Mouse (Mus musculus) heart, embryonic 12.5 days (tissue): ENCODE data around the gene Morf4l1. TPM values are rescaled to one million over a fixed set of nuclear protein-coding genes. Genes with fewer than 3 reads are reported as not detected.

ENCODE experiments used
- ATAC-seq: fragments of 200-750 bp; cut with Nextera tagmentation; 2 replicates; pipeline ENCODE4 v1.8.0; 2017; ENCODE audit warnings: moderate TSS enrichment, moderate library complexity; ENCODE audit not compliant: insufficient number of reproducible peaks, low FRiP score
- H3K27ac ChIP-seq: fragments of 300-500 bp; sonication (generic); 2 replicates; pipeline ENCODE4 v1.5.1; 2016; ENCODE audit warnings: mild to moderate bottlenecking, moderate library complexity; ENCODE audit not compliant: poor library complexity, severe bottlenecking
- H3K27me3 ChIP-seq: fragments of 300-500 bp; sonication (generic); replicated peaks from 2 replicates; pipeline ENCODE4 v1.6.1; 2016; ENCODE audit warnings: mild to moderate bottlenecking, moderate library complexity
- H3K36me3 ChIP-seq: fragments of 300-500 bp; sonication (generic); 2 replicates; pipeline ENCODE4 v1.6.1; 2016; ENCODE audit warnings: mild to moderate bottlenecking, moderate library complexity
- H3K4me1 ChIP-seq: fragments of 300-500 bp; sonication (generic); replicated peaks from 2 replicates; pipeline ENCODE4 v1.6.1; 2016; ENCODE audit warnings: mild to moderate bottlenecking
- H3K4me2 ChIP-seq: fragments of 300-500 bp; sonication (generic); 2 replicates; pipeline ENCODE4 v1.6.1; 2016; ENCODE audit warnings: mild to moderate bottlenecking, moderate library complexity
- H3K4me3 ChIP-seq: fragments of 300-500 bp; sonication (generic); 2 replicates; pipeline ENCODE4 v1.5.1; 2016; ENCODE audit warnings: mild to moderate bottlenecking
- H3K9ac ChIP-seq: fragments of 300-500 bp; sonication (generic); 2 replicates; pipeline ENCODE4 v1.6.1; 2016; ENCODE audit warnings: mild to moderate bottlenecking, moderate library complexity
- H3K9me3 ChIP-seq: fragments of 300-500 bp; sonication (generic); replicated peaks from 2 replicates; pipeline ENCODE4 v1.6.1; 2016; ENCODE audit warnings: mild to moderate bottlenecking, moderate library complexity
- WGBS: fragments of 180-500 bp; shearing (Covaris S2); methylation state at CpG from one replicate; pipeline ENCODE4 v1.1.7; 2016; 5-methylcytosine and 5-hydroxymethylcytosine counted together
- polyA plus RNA-seq: library from polyadenylated mRNA; unstranded; fragments of >200 nt; fragmentation: Nextera tagmentation; extraction: Ambion mirVana; gene quantifications from 2 replicates; pipeline ENCODE4 v1.2.1, GENCODE M21; 2016

Gene Morf4l1
- polyA plus RNA-seq, 1 experiment from 2014 or later = 385 TPM

DNA sequence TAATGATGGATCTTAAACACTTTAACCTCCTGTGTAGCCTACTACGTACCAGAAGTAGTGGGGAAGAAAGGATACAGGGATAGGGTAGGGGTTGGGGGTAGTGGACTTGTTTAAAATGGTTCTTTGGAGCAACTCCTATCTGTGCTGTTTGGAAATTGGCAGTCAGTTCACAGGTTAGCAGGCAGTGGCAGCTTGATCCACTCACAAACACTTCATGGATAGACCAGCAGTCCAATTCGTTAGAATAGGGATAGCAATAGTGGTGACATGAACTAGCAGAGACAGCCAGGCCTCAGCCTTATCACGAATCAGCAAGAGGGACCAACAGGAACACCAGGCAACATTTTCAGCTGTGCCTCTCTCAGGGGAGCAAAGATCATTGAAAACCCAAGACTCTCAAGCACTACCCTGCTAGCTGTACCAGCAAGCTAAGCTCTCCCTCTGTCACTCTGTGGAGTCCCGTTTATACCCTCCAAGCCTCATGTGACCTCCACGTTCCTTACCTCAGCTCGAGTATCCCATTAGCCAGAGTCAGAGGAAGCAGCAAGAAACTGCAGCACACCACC is 14.1 kb upstream of the Morf4l1 start:
- Histone ChIP-seq H3K4me3 (no peak overlapping the region), H3K36me3 (no peaks in the 10 kb centered on the region), H3K27ac (no peak overlapping the region), H3K9ac (no peak overlapping the region), H3K9me3 (0 out of 2 replicates have a peak, but pooled peaks cover 3% of the 10 kb centered on the region), H3K4me2 (no peak overlapping the region), H3K4me1 (peaks cover 18% of the 10 kb centered on the region), H3K27me3 (no peaks in the 10 kb centered on the region)
- no peak for ATAC-seq
- WGBS = 57% methylated on average over 6 of the region's 6 CpGs

DNA sequence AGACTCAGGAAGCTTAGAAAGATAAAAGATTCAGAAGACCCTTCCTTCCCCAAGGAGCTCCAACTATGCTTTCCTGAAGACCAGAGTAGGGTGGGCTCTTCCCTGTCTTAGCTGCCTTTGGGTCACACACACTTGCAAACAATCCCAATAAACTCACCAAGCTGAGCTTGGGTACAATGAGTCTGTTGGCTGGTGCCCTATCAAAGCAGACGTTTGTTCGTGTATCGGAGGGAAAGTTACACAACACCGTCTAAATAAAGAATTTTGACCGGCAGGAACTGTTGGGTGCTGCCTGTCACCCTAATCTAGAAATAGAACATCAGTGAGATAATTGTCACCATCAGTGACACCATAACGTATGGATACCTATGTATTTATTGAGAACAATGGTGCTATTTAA is 12.6 kb upstream of the Morf4l1 start:
- ATAC-seq = no peak
- no peak overlapping the region for H3K27ac ChIP-seq
- 44% methylated on average over 6 of the region's 6 CpGs for WGBS

DNA sequence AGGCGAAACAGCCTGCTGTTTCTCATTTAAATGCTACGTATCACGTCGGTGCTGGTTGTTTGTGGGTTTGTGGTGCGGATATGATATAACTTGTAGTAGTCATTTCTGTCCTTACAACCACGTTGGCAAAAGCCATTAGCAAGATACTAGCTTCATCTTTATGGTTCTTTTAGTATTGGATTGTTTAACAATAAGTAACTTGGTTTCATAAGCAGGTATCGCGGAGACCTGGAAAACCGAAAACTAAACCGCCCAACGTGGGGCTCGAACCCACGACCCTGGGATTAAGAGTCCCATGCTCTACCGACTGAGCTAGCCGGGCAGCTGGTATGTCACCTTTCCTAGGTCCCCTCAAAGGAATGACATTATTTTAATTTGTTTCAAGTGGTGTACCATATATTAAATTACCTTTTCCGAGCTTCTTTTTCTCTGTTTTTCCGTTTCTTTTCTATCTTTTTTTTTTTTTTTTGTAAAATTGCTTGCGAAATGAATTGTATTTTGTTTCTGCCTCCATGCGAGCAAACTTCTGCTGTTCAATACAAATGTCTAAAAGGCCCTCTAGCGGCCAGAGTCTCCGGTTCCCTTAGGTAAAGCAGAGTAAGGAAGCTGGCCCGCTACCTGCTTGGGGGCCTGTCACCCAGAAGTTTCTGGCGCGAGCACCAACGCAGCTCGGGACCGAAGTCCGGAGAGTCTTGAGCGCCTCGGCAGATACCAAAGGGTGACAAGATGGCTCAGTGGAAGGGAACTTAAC is 11.9 kb upstream of the Morf4l1 start:
- H3K36me3 ChIP-seq = no peaks in the 10 kb centered on the region
- peak overlapping the region; percentile 32; the same call in 1 of the 2 replicates for H3K9ac ChIP-seq
- peak; percentile 74 for ATAC-seq
- H3K4me1 ChIP-seq = peaks cover 13% of the 10 kb centered on the region
- peak overlapping the region; percentile 64 for H3K4me2 ChIP-seq
- no peaks in the 10 kb centered on the region for H3K27me3 ChIP-seq
- WGBS = 3% methylated on average over 30 of the region's 30 CpGs
- H3K27ac ChIP-seq = no peak overlapping the region
- peak overlapping the region; percentile 49 for H3K4me3 ChIP-seq
- no peaks in the 10 kb centered on the region for H3K9me3 ChIP-seq

More for the DNA sequence above, 12.6 kb upstream of the Morf4l1 start:
- Histone ChIP-seq H3K4me2 (peak overlapping the region; percentile 59), H3K9ac (no peak overlapping the region), H3K27me3 (no peaks in the 10 kb centered on the region), H3K4me3 (peak overlapping the region; percentile 38), H3K4me1 (peaks cover 13% of the 10 kb centered on the region), H3K36me3 (no peaks in the 10 kb centered on the region), H3K9me3 (0 out of 2 replicates have a peak, but pooled peaks cover 1% of the 10 kb centered on the region)

DNA sequence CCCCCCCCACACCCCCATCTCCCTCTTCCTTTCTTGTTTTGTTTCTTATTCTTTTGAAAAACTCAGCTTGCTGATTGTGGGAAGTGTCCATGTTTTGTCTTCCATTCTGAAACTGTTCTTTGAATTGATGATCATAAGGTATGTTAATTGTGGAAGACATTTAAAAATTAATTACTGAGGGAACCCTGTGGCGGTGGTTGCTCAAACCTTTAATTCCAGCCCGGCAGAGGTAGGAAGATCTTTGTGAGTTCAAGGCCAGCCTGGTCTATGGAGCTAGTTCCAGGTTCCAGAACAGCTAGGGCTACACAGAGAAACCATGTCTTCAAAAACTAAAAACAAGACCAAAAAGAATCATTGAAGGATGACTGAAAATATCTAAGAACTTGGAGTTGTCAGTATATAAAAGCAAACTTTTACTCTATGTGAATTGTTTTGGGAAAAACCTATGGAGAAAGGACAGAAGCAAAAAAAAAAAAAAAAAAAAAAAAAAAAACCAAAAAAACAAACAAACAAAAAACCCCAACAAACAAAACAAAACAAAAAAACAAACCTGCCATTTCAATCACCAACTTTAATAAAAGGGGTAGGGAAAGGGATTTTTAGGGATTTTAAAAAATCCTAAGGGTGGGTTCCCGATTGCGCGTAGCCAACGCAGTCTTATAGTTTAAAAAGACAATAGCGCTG is 11.0 kb upstream of the Morf4l1 start:
- Histone ChIP-seq H3K4me1 (peaks cover 13% of the 10 kb centered on the region), H3K27me3 (no peaks in the 10 kb centered on the region), H3K36me3 (no peaks in the 10 kb centered on the region), H3K4me2 (peak overlapping the region; percentile 64), H3K4me3 (peak overlapping the region; percentile 49), H3K9ac (0 out of 2 replicates have a peak overlapping the region, but pooled peaks have one; percentile 32), H3K9me3 (no peaks in the 10 kb centered on the region), H3K27ac (no peak overlapping the region)
- WGBS = 19% methylated on average over 7 of the region's 7 CpGs
- ATAC-seq = no peak

DNA sequence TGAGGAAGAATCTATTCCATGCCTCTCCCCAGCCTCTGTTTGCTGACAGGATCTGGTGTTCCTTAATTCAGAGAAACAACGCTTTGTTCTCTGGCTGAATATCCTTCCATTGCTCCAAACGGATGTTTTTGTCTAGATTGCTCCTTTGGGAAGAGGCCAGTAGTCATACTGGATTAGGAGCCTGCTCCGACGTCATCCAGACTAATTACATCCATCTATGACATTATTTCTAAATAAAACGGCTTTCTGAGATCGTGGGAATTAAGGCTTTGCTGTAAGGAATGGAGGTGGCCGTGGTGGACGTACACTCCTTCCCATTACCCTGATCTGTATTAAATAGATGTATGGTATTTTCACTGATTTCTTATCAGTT is 10.3 kb upstream of the Morf4l1 start:
- ATAC-seq = 0 out of 2 replicates have a peak, but pooled peaks have one; percentile 27
- Histone ChIP-seq H3K36me3 (no peaks in the 10 kb centered on the region), H3K9me3 (no peaks in the 10 kb centered on the region), H3K4me2 (peak overlapping the region; percentile 35), H3K9ac (no peak overlapping the region), H3K4me1 (peaks cover 13% of the 10 kb centered on the region), H3K4me3 (no peak overlapping the region), H3K27ac (no peak overlapping the region), H3K27me3 (no peaks in the 10 kb centered on the region)
- WGBS = 42% methylated on average over 8 of the region's 8 CpGs

DNA sequence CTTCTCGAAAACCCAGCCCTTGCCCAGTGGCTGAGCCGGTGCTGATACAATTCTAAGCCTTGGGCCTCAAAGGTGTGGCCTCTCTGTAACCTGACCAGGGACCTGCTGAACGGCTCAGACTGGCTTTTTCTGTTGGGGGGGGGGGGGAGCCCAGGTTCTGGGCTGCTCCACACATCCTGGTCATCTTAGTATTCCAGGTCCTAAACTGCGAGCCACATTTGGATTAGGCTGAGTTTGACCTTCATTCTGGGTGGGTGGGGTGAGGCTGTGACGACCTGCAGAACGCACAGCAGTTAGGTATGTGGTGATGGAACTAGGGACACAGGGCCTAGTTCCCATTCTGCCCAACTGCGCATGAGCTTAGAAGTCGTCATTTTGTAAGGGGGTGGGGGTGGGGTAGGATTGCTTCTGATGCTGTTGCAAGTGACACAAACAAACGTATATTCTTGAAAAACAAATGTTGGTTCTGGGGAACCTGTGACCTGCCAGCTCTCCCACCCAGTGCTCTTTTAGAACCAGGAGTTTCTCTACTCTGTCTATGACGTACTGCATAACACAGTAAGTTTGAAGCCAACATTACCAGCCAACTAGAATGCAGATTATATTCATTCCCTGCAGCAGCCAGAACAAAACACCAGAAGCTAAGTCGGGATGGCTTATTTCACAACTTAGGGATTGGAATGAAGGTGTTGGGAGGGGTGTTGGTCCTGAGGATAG is 9.7 kb upstream of the Morf4l1 start:
- WGBS = 44% methylated on average over 11 of the region's 11 CpGs
- Histone ChIP-seq H3K4me3 (no peak overlapping the region), H3K27me3 (no peaks in the 10 kb centered on the region), H3K9ac (no peak overlapping the region), H3K9me3 (no peaks in the 10 kb centered on the region), H3K27ac (no peak overlapping the region), H3K4me2 (peak overlapping the region; percentile 35; the same call in 1 of the 2 replicates), H3K4me1 (peaks cover 13% of the 10 kb centered on the region), H3K36me3 (no peaks in the 10 kb centered on the region)
- ATAC-seq = 0 out of 2 replicates have a peak, but pooled peaks have one; percentile 15

DNA sequence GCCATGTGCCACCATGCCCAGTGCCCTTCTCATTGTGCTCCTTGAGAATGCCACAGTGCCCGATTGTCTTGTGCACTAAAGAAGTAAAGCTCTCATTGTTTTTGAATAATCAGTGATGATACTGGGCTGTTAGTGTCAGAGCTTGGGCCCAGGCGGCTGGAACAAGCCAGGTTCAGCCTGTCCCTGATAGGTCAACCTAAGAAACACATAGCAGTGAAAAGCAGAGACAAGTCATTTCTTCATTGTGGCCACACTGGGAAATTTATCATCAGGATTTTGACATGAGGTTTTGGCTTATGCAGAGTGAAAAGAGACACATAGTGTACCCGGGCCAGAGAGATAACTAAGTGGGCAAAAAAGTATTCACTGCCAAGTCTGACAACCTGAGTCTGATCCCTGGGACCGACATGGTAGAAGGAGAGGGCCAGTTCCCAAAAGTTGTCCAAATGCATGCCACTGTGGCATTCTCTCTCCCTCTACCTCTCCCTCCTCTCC is 7.7 kb upstream of the Morf4l1 start:
- no peak overlapping the region for H3K4me2 ChIP-seq
- H3K9me3 ChIP-seq = no peaks in the 10 kb centered on the region
- H3K27me3 ChIP-seq = no peaks in the 10 kb centered on the region
- H3K27ac ChIP-seq = no peak overlapping the region
- H3K4me3 ChIP-seq = no peak overlapping the region
- WGBS = 71% methylated on average over 4 of the region's 4 CpGs
- no peak overlapping the region for H3K9ac ChIP-seq
- H3K36me3 ChIP-seq = no peaks in the 10 kb centered on the region
- peaks cover 13% of the 10 kb centered on the region for H3K4me1 ChIP-seq
- ATAC-seq = no peak

DNA sequence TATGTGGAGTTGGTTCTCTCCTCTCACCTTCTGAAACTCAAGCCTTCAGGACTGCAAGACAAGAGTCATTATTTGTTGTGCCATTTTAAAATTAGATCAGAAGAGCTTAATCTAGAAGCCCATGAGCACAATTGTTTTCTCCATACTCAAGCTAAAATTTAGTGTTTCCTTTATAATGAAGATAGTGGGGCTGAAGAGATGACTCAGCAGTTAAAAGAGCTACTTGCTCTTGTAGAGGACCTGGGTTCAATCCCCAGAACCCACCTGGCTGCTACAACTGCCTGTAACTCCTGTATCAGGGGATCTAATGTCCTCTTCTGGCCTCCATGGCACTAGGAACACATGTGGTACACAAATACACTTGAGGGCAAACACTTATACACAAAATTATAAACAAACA is 2.7 kb upstream of the Morf4l1 start:
- no peak overlapping the region for H3K27ac ChIP-seq
- H3K4me1 ChIP-seq = peaks cover 7% of the 10 kb centered on the region
- no peak overlapping the region for H3K9ac ChIP-seq
- no peak overlapping the region for H3K4me3 ChIP-seq
- no peak overlapping the region for H3K4me2 ChIP-seq
- H3K27me3 ChIP-seq = no peaks in the 10 kb centered on the region
- H3K9me3 ChIP-seq = no peaks in the 10 kb centered on the region
- no peaks in the 10 kb centered on the region for H3K36me3 ChIP-seq
- ATAC-seq = no peak

DNA sequence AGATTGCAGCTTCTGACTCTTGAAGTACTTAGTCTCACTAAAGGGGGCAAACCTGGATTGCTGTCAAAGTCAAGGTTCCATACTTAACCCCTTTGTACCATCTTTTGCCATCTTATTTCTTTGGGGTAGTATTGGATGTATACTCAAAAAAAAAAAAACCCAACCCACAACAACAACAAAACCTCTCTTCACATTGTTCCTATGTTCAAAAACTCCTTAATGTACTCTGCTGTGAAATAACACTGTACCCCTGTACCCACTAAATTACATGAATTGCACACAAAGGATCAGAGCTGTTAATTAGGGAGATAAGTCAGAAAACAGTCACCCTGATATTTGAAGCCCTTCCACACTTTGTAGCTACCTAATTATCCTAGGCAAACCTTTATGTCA is 730 bp upstream of the Morf4l1 start:
- H3K36me3 ChIP-seq = no peaks in the 10 kb centered on the region
- no peaks in the 10 kb centered on the region for H3K9me3 ChIP-seq
- no peaks in the 10 kb centered on the region for H3K27me3 ChIP-seq
- H3K4me2 ChIP-seq = peak overlapping the region; percentile 79
- H3K9ac ChIP-seq = no peak overlapping the region
- no peak for ATAC-seq
- peaks cover 7% of the 10 kb centered on the region for H3K4me1 ChIP-seq
- peak overlapping the region; percentile 90 for H3K4me3 ChIP-seq
- H3K27ac ChIP-seq = no peak overlapping the region

DNA sequence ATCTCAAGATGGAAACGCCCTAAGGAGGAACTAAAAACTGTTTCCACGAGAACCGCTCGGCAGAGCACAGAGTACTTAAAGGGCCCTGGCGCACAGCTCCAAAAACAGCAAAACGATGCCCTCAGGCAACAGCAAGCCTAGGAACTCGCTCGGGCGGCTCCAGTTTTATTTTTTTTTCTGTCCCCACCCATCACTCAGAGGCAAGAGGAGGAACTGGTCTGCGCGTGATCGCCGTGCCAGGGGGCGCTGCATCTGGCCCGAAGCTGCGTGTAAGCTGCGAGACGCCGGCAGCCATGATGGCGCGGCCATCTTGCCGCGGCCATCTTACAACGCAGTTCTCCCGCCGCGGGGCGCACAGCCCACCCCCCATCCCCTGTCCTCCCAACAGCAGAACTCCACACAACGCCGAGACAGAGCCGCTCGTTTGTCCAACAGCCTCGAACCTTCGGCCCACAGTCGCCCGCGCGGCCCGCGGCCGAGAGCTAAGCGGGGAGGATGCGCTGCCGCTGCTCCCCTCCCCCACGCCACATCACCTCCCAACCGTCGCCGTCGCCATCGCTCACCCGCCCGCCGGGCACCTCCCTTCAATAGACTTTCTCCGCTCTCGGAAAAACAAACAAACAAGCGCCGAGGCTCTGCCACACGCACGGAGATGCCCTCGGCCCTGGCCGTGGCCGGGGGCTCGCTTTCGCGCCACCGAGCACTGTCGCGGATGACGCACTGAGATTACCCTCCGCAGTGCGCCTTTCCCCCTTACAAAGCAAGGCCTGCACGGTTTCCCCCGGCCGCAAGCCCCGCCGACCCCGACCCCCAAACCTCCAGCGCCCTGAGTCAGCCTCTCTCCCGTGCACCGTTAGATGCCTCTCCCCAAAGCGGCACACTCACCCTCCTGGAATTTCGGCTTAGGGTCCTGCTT is 665 bp downstream of the Morf4l1 start:
- Histone ChIP-seq H3K27me3 (no peaks in the 10 kb centered on the region), H3K4me3 (peak overlapping the region; percentile 90), H3K36me3 (peaks cover 7% of the 10 kb centered on the region; the same call in 1 of the 2 replicates), H3K4me2 (peak overlapping the region; percentile 99), H3K27ac (peak overlapping the region; percentile 98), H3K4me1 (peaks cover 11% of the 10 kb centered on the region), H3K9me3 (no peaks in the 10 kb centered on the region), H3K9ac (peak overlapping the region; percentile 97)
- ATAC-seq = peak; percentile 82
- under 1% methylated on average over 82 of the region's 82 CpGs for WGBS
